Mouse (Mus musculus): ENCODE measurements around the gene Raet1e. TPM values are rescaled to one million over a fixed set of nuclear protein-coding genes. Genes with fewer than 3 reads are reported as not detected.
"Not testable (repeated sequence)": the region's sequence is repeated elsewhere in the genome, so short reads cannot be mapped to it uniquely, and the experiment has no call there.

Raet1e gene
- polyA plus RNA-seq, 1 experiment from 2014 or later, result 2.4 TPM

DNA sequence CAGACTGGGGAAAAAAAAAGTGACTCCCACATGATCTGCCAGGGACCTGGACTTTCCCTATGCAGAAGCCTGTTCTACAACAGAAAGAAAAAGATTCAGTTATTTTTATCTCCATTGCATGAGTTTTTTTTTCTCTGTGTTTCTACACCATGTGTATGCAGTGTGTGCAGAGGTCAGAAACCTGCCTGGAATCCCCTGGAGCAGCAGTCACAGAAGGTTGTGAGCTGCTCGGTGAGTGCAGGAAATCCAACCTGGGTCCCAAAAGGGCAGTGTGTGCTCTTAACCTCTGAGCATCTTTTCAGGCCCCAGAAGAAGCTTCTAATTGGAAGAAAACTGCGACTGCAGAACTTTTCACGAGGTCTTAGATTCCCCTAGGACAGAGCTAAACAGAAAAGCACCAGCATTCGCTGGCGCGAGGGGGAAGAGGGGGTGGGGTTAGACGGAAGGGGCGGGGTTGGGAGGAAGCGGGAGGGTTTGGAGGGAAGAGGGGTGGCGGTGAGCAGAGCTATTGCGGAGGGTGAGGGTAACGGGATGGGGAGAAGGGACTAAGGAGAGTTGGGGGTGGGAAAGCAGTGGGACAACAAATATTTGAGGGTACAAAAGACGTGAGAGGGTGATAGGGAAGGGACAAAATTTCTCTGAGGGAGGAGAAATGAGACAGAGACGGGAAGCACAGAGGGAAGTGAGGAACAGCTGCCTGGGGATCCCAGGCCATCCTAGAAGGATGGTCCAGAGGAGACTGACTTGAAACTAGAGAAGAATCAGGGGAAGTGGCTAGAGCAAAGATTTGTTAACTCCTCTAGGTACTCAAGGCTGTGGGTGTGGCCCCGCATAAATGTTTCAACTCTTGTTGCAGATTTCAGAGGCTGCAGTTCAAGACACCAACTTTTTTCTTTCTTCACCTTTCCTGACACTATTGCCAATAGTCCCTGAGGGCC is 203.3 kb downstream of the Raet1e start:
- peak overlapping the region; percentile 11; the same call in 1 of the 2 replicates for H3K4me3 ChIP-seq

GRCm38 (mm10) chr10:22362466-22362865 is 204.1 kb downstream of the Raet1e start:
- ATAC-seq (ENCODE audit: low FRiP score); H3K27me3 ChIP-seq: not testable (repeated sequence)
- 88% methylated on average over 2 of the region's 2 CpGs for WGBS

More for the DNA sequence above, 203.3 kb downstream of the Raet1e start:
- not testable (repeated sequence) for H3K27me3 ChIP-seq; H3K4me1 ChIP-seq (replicated peaks); H3K9me3 ChIP-seq; H3K27ac ChIP-seq; H3K9ac ChIP-seq; H3K36me3 ChIP-seq
- H3K4me2 ChIP-seq, result peak overlapping the region; percentile 44
- peak; percentile 76 for ATAC-seq (ENCODE audit: low FRiP score)
- under 1% methylated on average over 10 of the region's 15 CpGs for WGBS

DNA sequence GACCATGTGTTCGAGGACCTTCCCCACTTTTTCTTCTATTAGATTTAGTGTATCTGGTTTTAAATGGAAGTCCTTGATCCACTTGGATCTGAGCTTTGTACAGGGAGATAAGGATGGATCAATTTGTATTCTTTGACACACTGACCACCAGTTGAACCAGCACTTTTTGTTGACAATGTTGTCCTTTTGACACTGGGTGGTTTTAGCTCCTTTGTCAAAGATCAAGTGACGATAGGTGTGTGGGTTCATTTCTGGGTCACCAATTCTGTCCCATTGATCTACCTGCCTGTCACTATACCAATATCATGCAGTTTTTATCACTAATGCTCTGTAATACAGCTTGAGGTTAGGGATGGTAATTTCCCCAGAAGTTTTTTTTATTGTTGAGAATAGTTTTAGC is 206.5 kb downstream of the Raet1e start:
- not testable (repeated sequence) for ATAC-seq (ENCODE audit: low FRiP score); H3K4me3 ChIP-seq; H3K27ac ChIP-seq; H3K4me1 ChIP-seq (replicated peaks); H3K9ac ChIP-seq; H3K36me3 ChIP-seq; H3K27me3 ChIP-seq; H3K9me3 ChIP-seq; H3K4me2 ChIP-seq
- 90% methylated on average over 2 of the region's 2 CpGs for WGBS

More at GRCm38 (mm10) chr10:22362466-22362865, 204.1 kb downstream of the Raet1e start:
- H3K9me3 ChIP-seq; H3K4me1 ChIP-seq (replicated peaks); H3K9ac ChIP-seq; H3K4me3 ChIP-seq; H3K27ac ChIP-seq; H3K36me3 ChIP-seq; H3K4me2 ChIP-seq: not testable (repeated sequence)

DNA sequence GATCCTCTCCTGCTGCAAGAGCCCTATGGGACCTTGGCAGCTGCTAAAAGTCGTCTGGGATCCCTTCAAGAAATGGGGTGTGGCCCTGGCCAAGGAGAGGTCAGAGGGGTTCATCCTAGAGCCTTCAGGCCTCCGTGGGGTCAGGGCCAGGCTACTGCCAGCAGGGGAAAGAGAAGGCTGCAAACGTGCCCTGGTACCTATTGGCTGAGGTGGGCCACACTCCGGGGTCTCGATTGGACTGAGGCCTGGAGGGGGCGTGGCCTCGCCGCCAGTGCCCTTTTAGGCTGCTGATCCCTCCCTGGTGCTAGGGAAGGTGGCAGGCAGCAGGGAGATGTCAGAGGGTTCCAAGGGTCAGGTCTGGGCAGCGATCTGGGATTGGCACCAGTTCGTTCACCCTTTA is 222.9 kb downstream of the Raet1e start:
- WGBS, result 8% methylated on average over 7 of the region's 10 CpGs
- not testable (repeated sequence) for H3K36me3 ChIP-seq; H3K27me3 ChIP-seq; H3K9me3 ChIP-seq; H3K4me3 ChIP-seq; H3K9ac ChIP-seq; H3K4me1 ChIP-seq (replicated peaks); H3K27ac ChIP-seq
- peak; percentile 60; the same call in 1 of the 2 replicates for ATAC-seq (ENCODE audit: low FRiP score)
- peak overlapping the region; percentile 29; the same call in 1 of the 2 replicates for H3K4me2 ChIP-seq

- not testable (repeated sequence) for H3K4me1 ChIP-seq (replicated peaks); H3K4me2 ChIP-seq; H3K4me3 ChIP-seq; H3K27me3 ChIP-seq; H3K9ac ChIP-seq; H3K27ac ChIP-seq; ATAC-seq (ENCODE audit: low FRiP score); H3K9me3 ChIP-seq; H3K36me3 ChIP-seq
- WGBS, result 86% methylated on average over 7 of the region's 7 CpGs
Measured at GRCm38 (mm10) chr10:22390146-22390545, 231.8 kb downstream of the Raet1e start.

DNA sequence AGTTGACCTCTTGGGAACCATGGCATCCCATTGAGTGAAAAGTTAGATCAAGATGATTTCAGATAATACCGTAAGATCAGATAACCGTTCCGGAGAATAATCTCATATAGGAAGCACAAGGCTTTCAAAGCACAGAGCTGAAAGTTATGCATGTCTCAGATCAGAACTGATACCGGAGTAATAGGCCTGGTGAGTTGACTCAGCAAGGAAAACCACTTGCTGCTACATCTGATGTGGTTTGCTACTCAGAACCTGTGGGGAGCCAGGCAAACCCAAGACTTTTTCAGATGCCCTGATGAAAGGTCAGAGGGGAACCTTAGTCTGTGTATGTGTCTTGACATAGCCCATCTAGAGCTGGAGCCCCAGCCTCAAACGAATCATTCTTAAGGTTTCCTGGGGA is 233.2 kb downstream of the Raet1e start:
- H3K9me3 ChIP-seq; H3K36me3 ChIP-seq; H3K4me1 ChIP-seq (replicated peaks); ATAC-seq (ENCODE audit: low FRiP score); H3K9ac ChIP-seq; H3K4me2 ChIP-seq; H3K27ac ChIP-seq; H3K27me3 ChIP-seq; H3K4me3 ChIP-seq: not testable (repeated sequence)
- WGBS, result 93% methylated on average over 4 of the region's 5 CpGs

DNA sequence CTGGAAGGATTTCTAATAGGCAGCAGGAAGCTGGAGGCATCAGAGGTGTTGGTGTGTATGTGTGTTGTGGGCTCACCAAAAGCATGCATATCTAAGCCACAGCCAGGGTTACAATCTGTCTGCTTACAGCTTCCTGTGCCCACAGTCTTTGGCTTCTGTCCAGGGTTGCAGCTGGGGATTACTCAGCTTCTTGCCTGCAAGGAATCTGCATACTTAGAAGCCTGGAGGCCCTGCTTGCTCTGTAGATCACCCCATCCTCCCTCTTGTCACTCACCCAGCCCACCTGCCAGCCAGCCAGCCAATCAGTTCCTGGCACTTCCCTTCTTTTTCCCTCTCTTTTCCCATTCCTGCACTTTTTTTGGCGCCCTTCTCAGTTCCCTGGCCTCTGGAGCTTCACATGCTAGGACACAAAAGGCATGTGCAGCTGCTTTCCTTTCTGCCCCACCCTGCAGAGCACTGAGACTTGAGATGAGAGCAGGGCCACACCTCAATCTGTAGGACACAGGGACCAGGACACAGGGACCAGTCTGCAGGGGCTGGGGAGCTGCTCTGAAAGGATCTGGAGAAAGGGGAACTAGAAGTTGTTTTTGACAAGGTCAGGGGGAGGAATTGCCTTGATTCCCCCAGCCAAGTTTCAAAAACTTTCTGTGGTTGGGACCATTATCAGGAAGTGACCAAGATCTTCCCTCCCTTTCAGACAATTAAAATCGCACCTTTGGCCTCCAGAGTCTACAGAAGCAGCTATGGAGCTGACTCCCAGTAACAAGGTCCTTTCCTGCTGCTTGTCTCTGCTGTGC is 234.9 kb downstream of the Raet1e start:
- not testable (repeated sequence) for H3K27ac ChIP-seq; ATAC-seq (ENCODE audit: low FRiP score); H3K9me3 ChIP-seq; H3K4me1 ChIP-seq (replicated peaks); H3K36me3 ChIP-seq; H3K4me3 ChIP-seq; H3K27me3 ChIP-seq; H3K4me2 ChIP-seq; H3K9ac ChIP-seq
- WGBS, result no CpG with 5 or more reads among the region's 2 CpGs

DNA sequence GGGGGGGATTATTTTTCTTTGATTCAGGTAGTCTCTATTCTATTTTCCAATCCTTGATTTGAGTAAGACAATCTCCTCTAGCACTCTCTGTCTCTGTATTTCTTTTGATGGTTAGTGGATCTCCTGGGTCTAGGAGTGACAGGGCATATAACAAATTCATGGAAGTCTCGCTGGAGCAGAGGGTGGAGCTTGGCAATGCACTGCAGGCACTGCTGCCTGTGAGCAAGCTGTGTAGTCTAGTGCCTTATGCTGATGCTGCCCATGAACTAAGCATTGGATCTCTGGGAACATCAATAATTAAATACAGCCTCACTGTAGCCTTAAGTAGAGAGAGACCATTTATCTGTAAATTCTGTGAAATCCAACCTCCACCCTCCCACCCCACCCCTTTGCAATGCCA is 238.3 kb downstream of the Raet1e start:
- not testable (repeated sequence) for H3K4me2 ChIP-seq; H3K27ac ChIP-seq; H3K4me3 ChIP-seq; H3K9me3 ChIP-seq; ATAC-seq (ENCODE audit: low FRiP score); H3K4me1 ChIP-seq (replicated peaks); H3K36me3 ChIP-seq; H3K27me3 ChIP-seq; H3K9ac ChIP-seq
- WGBS, result 29% methylated on average over 1 of the region's 1 CpGs

DNA sequence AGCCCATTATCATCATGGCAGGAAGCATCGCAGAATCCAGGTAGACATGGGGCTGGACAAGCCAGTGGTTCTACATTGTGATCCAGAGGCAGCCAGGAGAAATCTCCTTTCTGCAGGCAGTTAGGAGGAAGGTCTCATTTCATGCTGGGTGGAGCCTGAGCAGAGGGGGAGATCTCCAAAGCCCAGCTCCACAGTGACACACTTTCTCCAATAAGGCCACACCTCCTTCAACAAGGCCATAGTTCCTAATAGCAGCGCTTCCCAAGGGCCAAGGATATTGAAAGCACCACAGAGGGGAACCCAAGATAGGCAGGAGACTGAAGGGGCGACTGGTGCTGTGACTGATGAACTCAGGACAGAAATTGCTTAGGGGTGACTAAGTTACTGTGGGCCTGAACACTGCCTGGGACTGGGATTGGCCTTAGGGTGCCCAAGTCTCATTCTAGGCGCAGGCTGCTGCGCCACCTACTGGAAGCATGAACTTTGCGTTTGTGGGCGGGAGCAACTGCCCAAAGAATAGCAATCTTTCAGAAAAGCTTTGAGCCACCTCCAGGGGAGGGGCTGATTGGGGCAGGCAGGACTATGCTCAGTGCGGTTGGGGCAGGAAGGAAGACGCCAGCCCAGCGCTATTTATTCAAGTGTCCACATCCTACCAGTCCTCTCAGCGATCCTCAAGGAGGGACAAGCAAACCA is 244.0 kb downstream of the Raet1e start:
- not testable (repeated sequence) for H3K27ac ChIP-seq; H3K4me2 ChIP-seq; H3K4me3 ChIP-seq; H3K36me3 ChIP-seq; H3K9ac ChIP-seq; H3K4me1 ChIP-seq (replicated peaks); H3K9me3 ChIP-seq; H3K27me3 ChIP-seq
- ATAC-seq (ENCODE audit: low FRiP score), result peak; percentile 74
- WGBS, result 2% methylated on average over 9 of the region's 11 CpGs

DNA sequence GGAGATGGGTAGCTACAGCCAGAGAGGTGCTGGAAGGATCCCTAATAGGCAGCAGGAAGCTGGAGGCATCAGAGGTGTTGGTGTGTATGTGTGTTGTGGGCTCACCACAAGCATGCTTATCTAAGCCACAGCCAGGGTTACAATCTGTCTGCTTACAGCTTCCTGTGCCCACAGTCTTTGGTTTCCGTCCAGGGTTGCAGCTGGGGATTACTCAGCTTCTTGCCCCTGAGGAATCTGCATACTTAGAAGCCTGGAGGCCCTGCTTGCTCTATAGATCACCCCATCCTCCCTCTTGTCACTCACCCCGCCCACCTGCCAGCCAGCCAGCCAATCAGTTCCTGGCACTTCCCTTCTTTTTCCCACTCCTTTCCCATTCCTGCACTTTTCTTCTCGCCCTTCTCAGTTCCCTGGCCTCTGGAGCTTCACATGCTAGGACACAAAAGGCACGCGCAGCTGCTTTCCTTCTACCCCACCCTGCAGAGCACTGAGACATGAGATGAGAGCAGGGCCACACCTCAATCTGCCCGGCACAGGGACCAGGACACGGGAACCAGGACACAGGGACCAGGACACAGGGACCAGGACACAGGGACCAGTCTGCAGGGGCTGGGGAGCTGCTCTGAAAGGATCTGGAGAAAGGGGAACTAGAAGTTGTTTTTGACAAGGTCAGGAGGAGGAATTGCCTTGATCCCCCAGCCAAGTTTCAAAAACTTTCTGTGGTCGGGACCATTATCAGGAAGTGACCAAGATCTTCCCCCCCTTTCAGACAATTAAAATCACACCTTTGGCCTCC is 255.5 kb downstream of the Raet1e start:
- not testable (repeated sequence) for H3K27me3 ChIP-seq; H3K9ac ChIP-seq; H3K4me1 ChIP-seq (replicated peaks); H3K36me3 ChIP-seq; H3K4me3 ChIP-seq; H3K9me3 ChIP-seq; H3K4me2 ChIP-seq; H3K27ac ChIP-seq
- ATAC-seq (ENCODE audit: low FRiP score), result peak; percentile 68; the same call in 1 of the 2 replicates
- WGBS, result no CpG with 5 or more reads among the region's 8 CpGs

Data from hindbrain, embryonic 13.5 days (tissue).